Mouse (Mus musculus) G1E (cell line): Measurements from ENCODE around the gene Slc25a51.
A peak's percentile ranks its signal among the peaks of the same experiment; 100 is the strongest.

Experiments
- CTCF ChIP-seq: IDR thresholded peaks from 2 replicates; pipeline ENCODE4 v1.5.1; 2012; ENCODE audit warnings: low read depth, low read length, inconsistent platforms, mixed read lengths
- GATA1 ChIP-seq: IDR thresholded peaks from 2 replicates; pipeline ENCODE4 v1.6.1; 2012; ENCODE audit warnings: borderline replicate concordance, low read length, inconsistent platforms, mixed read lengths
- POLR2AphosphoS5 ChIP-seq: IDR thresholded peaks from 2 replicates; pipeline ENCODE4 v1.6.1; 2012; ENCODE audit warnings: low read depth, low read length, inconsistent platforms; ENCODE audit not compliant: insufficient replicate concordance
- TAL1 ChIP-seq: conservative IDR thresholded peaks from 2 replicates; pipeline ENCODE4 v1.6.1; 2012; ENCODE audit warnings: low read depth, low read length, inconsistent platforms, mixed read lengths

- TF ChIP-seq POLR2AphosphoS5 (no peak), CTCF (no peak), TAL1 (peak; percentile 45), GATA1 (no peak)
Measured at GRCm38 (mm10) chr4:45407001-45407702, 1.4 kb downstream of the Slc25a51 start.
